Mouse (Mus musculus): Measurements from ENCODE around the gene Myh7b. TPM values are rescaled to one million over a fixed set of nuclear protein-coding genes. Genes with fewer than 3 reads are reported as not detected.

Myh7b gene
- 0.32 TPM for polyA plus RNA-seq (2017; shearing (Covaris generic))

GRCm38 (mm10) chr2:155610978-155611377 is at the start of gene Myh7b:
Myh7b (plus strand) TSS chr2:155611212.

GRCm38 (mm10) chr2:155592137-155592853 is 18.7 kb upstream of the Myh7b start, which contains the start of gene Gss:
Gss (minus strand) TSS chr2:155592810.

Other genes starting within 250 kb of the Myh7b start
- 3.5 TPM for gene Trp53inp2, start 230.2 kb upstream of the Myh7b start, polyA plus RNA-seq (2017; shearing (Covaris generic))
- 31.9 TPM for gene Ncoa6, start 137.3 kb upstream of the Myh7b start, polyA plus RNA-seq (2017; shearing (Covaris generic))
- 68.4 TPM for gene Acss2, start 93.3 kb upstream of the Myh7b start, polyA plus RNA-seq (2017; shearing (Covaris generic))
- 13.0 TPM for gene Ggt7, start 93.0 kb upstream of the Myh7b start, polyA plus RNA-seq (2017; shearing (Covaris generic))
- gene Gss, start 18.4 kb upstream of the Myh7b start, polyA plus RNA-seq (2017; shearing (Covaris generic)) = 11.5 TPM
- gene Trpc4ap, start 81.2 kb downstream of the Myh7b start, polyA plus RNA-seq (2017; shearing (Covaris generic)) = 388 TPM
- 82.9 TPM for gene Edem2, start 118.3 kb downstream of the Myh7b start, polyA plus RNA-seq (2017; shearing (Covaris generic))
- gene Gm17581, start 124.7 kb downstream of the Myh7b start, polyA plus RNA-seq (2017; shearing (Covaris generic)) = not detected
- gene Procr, start 139.9 kb downstream of the Myh7b start, polyA plus RNA-seq (2017; shearing (Covaris generic)) = not detected
- gene Mmp24, start 164.1 kb downstream of the Myh7b start, polyA plus RNA-seq (2017; shearing (Covaris generic)) = not detected
- 50.2 TPM for gene BC029722, start 208.2 kb downstream of the Myh7b start, polyA plus RNA-seq (2017; shearing (Covaris generic))
- gene Eif6, start 215.7 kb downstream of the Myh7b start, polyA plus RNA-seq (2017; shearing (Covaris generic)) = 210 TPM
- gene Fam83c, start 223.6 kb downstream of the Myh7b start, polyA plus RNA-seq (2017; shearing (Covaris generic)) = not detected